ENCODE assay signal across 8 mouse cellular contexts in genomic region chr8:70128435-70128834, GRCm38 (mm10). TPM values are rescaled to one million over a fixed set of nuclear protein-coding genes. Genes with fewer than 3 reads are reported as not detected.
A peak's percentile ranks its signal among the peaks of the same experiment; 100 is the strongest.
DNase-seq lines count a peak whose midpoint lies in the region; ATAC-seq lines count a peak whose summit lies in the region.

No protein-coding gene starts in this region.

- no peaks in the 10 kb centered on the region for H3K27me3 ChIP-seq in forebrain, embryonic 14.5 days (replicated peaks; ENCODE audit: control insufficient read depth, insufficient read depth, low read length)
- no peaks in the 10 kb centered on the region for H3K27me3 ChIP-seq in forebrain, embryonic 10.5 days (ENCODE audit: poor library complexity, severe bottlenecking)
- no peaks in the 10 kb centered on the region for H3K27me3 ChIP-seq in heart, embryonic 14.5 days (ENCODE audit: control insufficient read depth, insufficient read depth, low read length)
- H3K27me3 ChIP-seq in intestine, embryonic 16.5 days (replicated peaks; ENCODE audit: control insufficient read depth, insufficient read depth, low read length): no peaks in the 10 kb centered on the region

- no peak overlapping the region for H3K4me2 ChIP-seq in forebrain, embryonic 14.5 days (ENCODE audit: low read length)
- peak overlapping the region; percentile 33 for H3K4me2 ChIP-seq in heart, embryonic 14.5 days (ENCODE audit: low read length)
- no peak overlapping the region for H3K4me2 ChIP-seq in intestine, embryonic 16.5 days (ENCODE audit: low read depth, low read length)

- H3K4me3 ChIP-seq in forebrain, embryonic 14.5 days (ENCODE audit: low read depth, low read length): no peak overlapping the region
- H3K4me3 ChIP-seq in forebrain, embryonic 10.5 days: no peak overlapping the region
- H3K4me3 ChIP-seq in heart, embryonic 14.5 days (ENCODE audit: control insufficient read depth in 1 of 2, insufficient read depth in 1 of 2, low read depth in 1 of 2, low read length in 2 of 2): no peak overlapping the region
- H3K4me3 ChIP-seq in intestine, embryonic 16.5 days (ENCODE audit: low read length): no peak overlapping the region

- intact Hi-C loops in left cerebral cortex, postnatal 25 days (cut with DNase I): no loop called here

- peak; percentile 32 for ATAC-seq in forebrain, embryonic 14.5 days
- ATAC-seq in heart, embryonic 14.5 days (ENCODE audit: insufficient number of reproducible peaks, insufficient read depth, low FRiP score, low read depth): peak; percentile 59
- no peak for ATAC-seq in intestine, embryonic 16.5 days

- DNase-seq in forebrain, embryonic 14.5 days (ENCODE audit: low spot score): peak; percentile 73
- DNase-seq in forebrain, embryonic 10.5 days (ENCODE audit: extremely low spot score, low spot score): no peak
- DNase-seq in right cerebral cortex, adult 2 months (ENCODE audit: low spot score in 2 of 2): peak; percentile 57 to 60
- DNase-seq in right cerebral cortex, postnatal 25 days: no peak
- peak; percentile 57 to 60 for DNase-seq in left cerebral cortex, postnatal 25 days (ENCODE audit: low spot score in 2 of 2)
- DNase-seq in thymus, adult 18-20 months: no peak

- 52% methylated on average over 3 of the region's 3 CpGs for WGBS in forebrain, embryonic 14.5 days
- 81% methylated on average over 3 of the region's 3 CpGs for WGBS in forebrain, embryonic 10.5 days
- WGBS in heart, embryonic 14.5 days: 32% methylated on average over 3 of the region's 3 CpGs
- 77% methylated on average over 3 of the region's 3 CpGs for WGBS in intestine, embryonic 16.5 days

- H3K36me3 ChIP-seq in forebrain, embryonic 14.5 days (ENCODE audit: control insufficient read depth, insufficient read depth, low read length): peaks cover 11% of the 10 kb centered on the region
- peaks cover 13% of the 10 kb centered on the region for H3K36me3 ChIP-seq in forebrain, embryonic 10.5 days (replicated peaks)
- peaks cover 13% of the 10 kb centered on the region for H3K36me3 ChIP-seq in heart, embryonic 14.5 days (ENCODE audit: control insufficient read depth, insufficient read depth, low read length)
- H3K36me3 ChIP-seq in intestine, embryonic 16.5 days (ENCODE audit: control insufficient read depth, insufficient read depth, low read length): no peaks in the 10 kb centered on the region

- peak overlapping the region; percentile 82 for H3K27ac ChIP-seq in forebrain, embryonic 14.5 days (ENCODE audit: low read depth, low read length)
- no peak overlapping the region for H3K27ac ChIP-seq in forebrain, embryonic 10.5 days
- peak overlapping the region; percentile 80 to 93 for H3K27ac ChIP-seq in heart, embryonic 14.5 days (replicated peaks in 1 of 2; ENCODE audit: control insufficient read depth in 1 of 2, insufficient read depth in 1 of 2, low read depth in 2 of 2, low read length in 2 of 2)
- H3K27ac ChIP-seq in intestine, embryonic 16.5 days (ENCODE audit: low read length): no peak overlapping the region

- peaks cover 14% of the 10 kb centered on the region for H3K4me1 ChIP-seq in forebrain, embryonic 14.5 days (ENCODE audit: control insufficient read depth, insufficient read depth, low read length)
- peaks cover 27% of the 10 kb centered on the region for H3K4me1 ChIP-seq in forebrain, embryonic 10.5 days
- peaks cover 21 to 30% of the 10 kb centered on the region in 2 experiments for H3K4me1 ChIP-seq in heart, embryonic 14.5 days (ENCODE audit: control insufficient read depth in 2 of 2, insufficient read depth in 2 of 2, low read length in 2 of 2)
- peaks cover 21% of the 10 kb centered on the region for H3K4me1 ChIP-seq in intestine, embryonic 16.5 days (ENCODE audit: control insufficient read depth, insufficient read depth, low read length)

- no peaks in the 10 kb centered on the region for H3K9me3 ChIP-seq in forebrain, embryonic 14.5 days (replicated peaks; ENCODE audit: control insufficient read depth, low read length)
- no peaks in the 10 kb centered on the region for H3K9me3 ChIP-seq in forebrain, embryonic 10.5 days
- H3K9me3 ChIP-seq in heart, embryonic 14.5 days (ENCODE audit: control insufficient read depth, low read length): no peaks in the 10 kb centered on the region
- no peaks in the 10 kb centered on the region for H3K9me3 ChIP-seq in intestine, embryonic 16.5 days (ENCODE audit: control insufficient read depth, low read length)

- 0 out of 2 replicates have a peak overlapping the region, but pooled peaks have one; percentile 2 for H3K9ac ChIP-seq in forebrain, embryonic 14.5 days (ENCODE audit: low read length)
- H3K9ac ChIP-seq in heart, embryonic 14.5 days (ENCODE audit: low read length): no peak overlapping the region; the same call in 1 of the 2 replicates
- H3K9ac ChIP-seq in intestine, embryonic 16.5 days (ENCODE audit: low read depth, low read length): no peak overlapping the region

RNA-seq across cellular contexts. Expression of gene Nr2c2ap, which starts 2.7 kb away (rescaled TPM):
- polyA plus RNA-seq in forebrain, embryonic 14.5 days (2014; fragmentation: Nextera tagmentation; extraction: Ambion mirVana): 41.4 and 46.0 TPM in 2 replicates
- polyA plus RNA-seq in forebrain, embryonic 10.5 days (2016; fragmentation: Nextera tagmentation; extraction: Ambion mirVana): 35.7 and 37.9 TPM in 2 replicates
- polyA plus RNA-seq in heart, embryonic 14.5 days (2014; fragmentation: Nextera tagmentation; extraction: Ambion mirVana): 23.0 and 26.2 TPM in 2 replicates
- 10 to 100 TPM; 21.7 to 21.9 TPM for total RNA-seq in left cerebral cortex, postnatal 25 days (2021)
- polyA plus RNA-seq in intestine, embryonic 16.5 days (2015; fragmentation: Nextera tagmentation; extraction: Ambion mirVana): 50.7 and 51.7 TPM in 2 replicates

RNA-seq across cellular contexts. Expression of gene Ncan, which starts 7.8 kb away (rescaled TPM):
- 75.4 and 94.1 TPM in 2 replicates for polyA plus RNA-seq in forebrain, embryonic 14.5 days (2014; fragmentation: Nextera tagmentation; extraction: Ambion mirVana)
- 10.5 and 13.5 TPM in 2 replicates for polyA plus RNA-seq in forebrain, embryonic 10.5 days (2016; fragmentation: Nextera tagmentation; extraction: Ambion mirVana)
- polyA plus RNA-seq in heart, embryonic 14.5 days (2014; fragmentation: Nextera tagmentation; extraction: Ambion mirVana): 0.26 and 0.34 TPM in 2 replicates
- 100 to 1,000 TPM; 219 to 220 TPM for total RNA-seq in left cerebral cortex, postnatal 25 days (2021)
- 0.89 and 0.98 TPM in 2 replicates for polyA plus RNA-seq in intestine, embryonic 16.5 days (2015; fragmentation: Nextera tagmentation; extraction: Ambion mirVana)

RNA-seq across cellular contexts. Expression of gene Rfxank, which starts 10.5 kb away (rescaled TPM):
- 8.7 and 9.2 TPM in 2 replicates for polyA plus RNA-seq in forebrain, embryonic 14.5 days (2014; fragmentation: Nextera tagmentation; extraction: Ambion mirVana)
- 17.1 and 19.2 TPM in 2 replicates for polyA plus RNA-seq in forebrain, embryonic 10.5 days (2016; fragmentation: Nextera tagmentation; extraction: Ambion mirVana)
- polyA plus RNA-seq in heart, embryonic 14.5 days (2014; fragmentation: Nextera tagmentation; extraction: Ambion mirVana): 18.1 and 21.0 TPM in 2 replicates
- 10 to 100 TPM; 10.2 to 12.4 TPM for total RNA-seq in left cerebral cortex, postnatal 25 days (2021)
- 12.6 and 15.3 TPM in 2 replicates for polyA plus RNA-seq in intestine, embryonic 16.5 days (2015; fragmentation: Nextera tagmentation; extraction: Ambion mirVana)

RNA-seq across cellular contexts. Expression of gene Borcs8, which starts 10.9 kb away (rescaled TPM):
- 66.2 and 76.7 TPM in 2 replicates for polyA plus RNA-seq in forebrain, embryonic 14.5 days (2014; fragmentation: Nextera tagmentation; extraction: Ambion mirVana)
- 38.5 and 41.6 TPM in 2 replicates for polyA plus RNA-seq in forebrain, embryonic 10.5 days (2016; fragmentation: Nextera tagmentation; extraction: Ambion mirVana)
- polyA plus RNA-seq in heart, embryonic 14.5 days (2014; fragmentation: Nextera tagmentation; extraction: Ambion mirVana): 46.7 and 50.3 TPM in 2 replicates
- total RNA-seq in left cerebral cortex, postnatal 25 days (2021): 10 to 100 TPM; 46.8 to 51.0 TPM
- 38.4 and 42.4 TPM in 2 replicates for polyA plus RNA-seq in intestine, embryonic 16.5 days (2015; fragmentation: Nextera tagmentation; extraction: Ambion mirVana)

RNA-seq across cellular contexts. Expression of gene Mef2b, which starts 11.1 kb away (rescaled TPM):
- polyA plus RNA-seq in forebrain, embryonic 14.5 days (2014; fragmentation: Nextera tagmentation; extraction: Ambion mirVana): 0.30 and 0.77 TPM in 2 replicates
- 0.71 and 0.74 TPM in 2 replicates for polyA plus RNA-seq in forebrain, embryonic 10.5 days (2016; fragmentation: Nextera tagmentation; extraction: Ambion mirVana)
- polyA plus RNA-seq in heart, embryonic 14.5 days (2014; fragmentation: Nextera tagmentation; extraction: Ambion mirVana): 0.22 TPM in 1 of 2 replicates, not detected in the other
- total RNA-seq in left cerebral cortex, postnatal 25 days (2021): under 1 TPM in 1 of 2 experiments, not detected in 1; 0.57 TPM
- polyA plus RNA-seq in intestine, embryonic 16.5 days (2015; fragmentation: Nextera tagmentation; extraction: Ambion mirVana): 0.11 and 0.23 TPM in 2 replicates

Comparison
In these comparisons a context has a peak if more than half of its experiments do, and no peak if none do; other contexts are left out.
1. DNase-seq: peak in forebrain, embryonic 14.5 days (single experiment), right cerebral cortex, adult 2 months (2 of 2) and left cerebral cortex, postnatal 25 days (2 of 2); none in forebrain, embryonic 10.5 days (single experiment), right cerebral cortex, postnatal 25 days (single experiment) and thymus, adult 18-20 months (0 of 2).
2. H3K27ac ChIP-seq: peak in forebrain, embryonic 14.5 days (single experiment) and heart, embryonic 14.5 days (2 of 2); none in forebrain, embryonic 10.5 days (single experiment) and intestine, embryonic 16.5 days (single experiment).